Mouse (Mus musculus) lung, embryonic 14.5 days (tissue): ENCODE results near the gene Pskh1. TPM values are rescaled to one million over a fixed set of nuclear protein-coding genes. Genes with fewer than 3 reads are reported as not detected.

Source experiments
- ATAC-seq: fragments of 200-750 bp; cut with Nextera tagmentation; 2 replicates; pipeline ENCODE4 v1.8.0; 2017; ENCODE audit warnings: mild to moderate bottlenecking, moderate TSS enrichment, moderate library complexity; ENCODE audit not compliant: insufficient read depth
- DNase-seq: peaks from one replicate; pipeline ENCODE4 v3.0.0-alpha.2; 2015
- H3K27ac ChIP-seq: fragments of 300-500 bp; sonication (generic); 2 replicates; pipeline ENCODE4 v1.5.1; 2014; ENCODE audit warnings: low read depth, mild to moderate bottlenecking, moderate library complexity
- H3K27me3 ChIP-seq: fragments of 300-500 bp; sonication (generic); 2 replicates; pipeline ENCODE4 v1.6.1; 2014; ENCODE audit warnings: low read length, control low read depth; ENCODE audit not compliant: insufficient read depth
- H3K36me3 ChIP-seq: fragments of 300-500 bp; sonication (generic); 2 replicates; pipeline ENCODE4 v1.6.1; 2014; ENCODE audit warnings: control low read depth; ENCODE audit not compliant: insufficient read depth
- H3K4me1 ChIP-seq: fragments of 300-500 bp; sonication (generic); 2 replicates; pipeline ENCODE4 v1.6.1; 2014; ENCODE audit warnings: antibody characterized with exemption, control low read depth; ENCODE audit not compliant: insufficient read depth
- H3K4me2 ChIP-seq: fragments of 300-500 bp; sonication (generic); 2 replicates; pipeline ENCODE4 v1.6.1; 2014; ENCODE audit warnings: mild to moderate bottlenecking
- H3K4me3 ChIP-seq: fragments of 300-500 bp; sonication (generic); 2 replicates; pipeline ENCODE4 v1.5.1; 2014; ENCODE audit warnings: low read depth, low read length
- H3K9ac ChIP-seq: fragments of 300-500 bp; sonication (generic); 2 replicates; pipeline ENCODE4 v1.6.1; 2014
- H3K9me3 ChIP-seq: fragments of 300-500 bp; sonication (generic); 2 replicates; pipeline ENCODE4 v1.6.1; 2016; ENCODE audit warnings: low read depth, low read length, control low read depth
- CTCF ChIP-seq: IDR thresholded peaks from 2 replicates; pipeline ENCODE4 v1.5.1; 2016; ENCODE audit warnings: antibody characterized with exemption, low read depth
- WGBS: fragments of 180-500 bp; shearing (Covaris S2); extraction: QIAGEN DNeasy Blood & Tissue Kit; methylation state at CpG from one replicate; pipeline ENCODE4 v1.1.7; 2014; 5-methylcytosine and 5-hydroxymethylcytosine counted together
- polyA plus RNA-seq: library from polyadenylated mRNA; unstranded; fragments of >200 nt; fragmentation: Nextera tagmentation; extraction: Ambion mirVana; gene quantifications from 2 replicates; pipeline ENCODE4 v1.2.1, GENCODE M21; 2014

Gene Pskh1
- polyA plus RNA-seq, 1 experiment from 2014 or later, result 33.7 TPM

- no peak overlapping the region for H3K27ac ChIP-seq
- WGBS, result 13% methylated on average over 1 of the region's 1 CpGs
These were observed 38.3 kb upstream of the Pskh1 start for GRCm38 (mm10) chr8:105861951-105862350.

GRCm38 (mm10) chr8:105866364-105867029, 33.7 kb upstream of the Pskh1 start:
- H3K27ac ChIP-seq, result no peak overlapping the region
- no peak overlapping the region for H3K4me3 ChIP-seq
- H3K9me3 ChIP-seq, result no peaks in the 10 kb centered on the region
- TF ChIP-seq CTCF, result peak; percentile 48
- H3K36me3 ChIP-seq, result peaks cover 69% of the 10 kb centered on the region
- peak; percentile 28 for DNase-seq
- no peak for ATAC-seq
- H3K4me1 ChIP-seq, result peaks cover 4% of the 10 kb centered on the region; the same call in 1 of the 2 replicates
- H3K9ac ChIP-seq, result no peak overlapping the region
- H3K4me2 ChIP-seq, result no peak overlapping the region
- H3K27me3 ChIP-seq, result no peaks in the 10 kb centered on the region
- whole genome bisulfite sequencing, result 80% methylated on average over 6 of the region's 6 CpGs

More at GRCm38 (mm10) chr8:105861951-105862350, 38.3 kb upstream of the Pskh1 start:
- peak overlapping the region; percentile 98 for H3K4me3 ChIP-seq
- DNase-seq, result peak; percentile 72
- no peaks in the 10 kb centered on the region for H3K27me3 ChIP-seq
- TF ChIP-seq CTCF, result peak; percentile 53
- peak overlapping the region; percentile 92 for H3K4me2 ChIP-seq
- no peak for ATAC-seq
- H3K36me3 ChIP-seq, result peaks cover 28% of the 10 kb centered on the region
- H3K9ac ChIP-seq, result peak overlapping the region; percentile 96
- H3K4me1 ChIP-seq, result peaks cover 8% of the 10 kb centered on the region
- H3K9me3 ChIP-seq, result no peaks in the 10 kb centered on the region

- Histone ChIP-seq H3K27ac (no peak overlapping the region), H3K36me3 (peaks cover 92% of the 10 kb centered on the region), H3K9ac (no peak overlapping the region), H3K27me3 (no peaks in the 10 kb centered on the region), H3K9me3 (no peaks in the 10 kb centered on the region), H3K4me3 (no peak overlapping the region), H3K4me2 (no peak overlapping the region), H3K4me1 (no peaks in the 10 kb centered on the region)
- ATAC-seq, result no peak
- DNase-seq, result no peak
- no peak for TF ChIP-seq CTCF
- WGBS, result 80% methylated on average over 6 of the region's 6 CpGs
These were observed 25.9 kb upstream of the Pskh1 start for GRCm38 (mm10) chr8:105874301-105874700.

- Histone ChIP-seq H3K9ac (peak within 1 kb of the TSS; percentile 88), H3K4me3 (peak within 1 kb of the TSS; percentile 83), H3K4me1 (peaks cover 3% of the 10 kb centered on the region), H3K27ac (peak within 1 kb of the TSS; percentile 59; the same call in 1 of the 2 replicates), H3K9me3 (no peaks in the 10 kb centered on the region), H3K27me3 (no peaks in the 10 kb centered on the region), H3K4me2 (peak within 1 kb of the TSS; percentile 90), H3K36me3 (peaks cover 59% of the 10 kb centered on the region)
- ATAC-seq (peak; percentile 89), DNase-seq (peak; percentile 93)
- no peak for TF ChIP-seq CTCF
- under 1% methylated on average over 45 of the region's 45 CpGs for WGBS
These were observed 19.3 kb upstream of the Pskh1 start, which contains the start of gene Edc4 for GRCm38 (mm10) chr8:105880754-105881520. Gene Edc4 (plus strand): TSS chr8:105880881.

GRCm38 (mm10) chr8:105889756-105890465, 10.3 kb upstream of the Pskh1 start:
- ATAC-seq (no peak), DNase-seq (no peak)
- TF ChIP-seq CTCF, result no peak
- no peak overlapping the region for H3K9ac ChIP-seq
- no peak overlapping the region for H3K4me3 ChIP-seq
- H3K27ac ChIP-seq, result no peak overlapping the region
- H3K4me1 ChIP-seq, result no peaks in the 10 kb centered on the region
- H3K4me2 ChIP-seq, result no peak overlapping the region
- H3K36me3 ChIP-seq, result peaks cover 86% of the 10 kb centered on the region
- WGBS, result 92% methylated on average over 12 of the region's 12 CpGs
- no peaks in the 10 kb centered on the region for H3K9me3 ChIP-seq
- no peaks in the 10 kb centered on the region for H3K27me3 ChIP-seq

- Histone ChIP-seq H3K4me1 (no peaks in the 10 kb centered on the region), H3K27ac (no peak overlapping the region), H3K9me3 (no peaks in the 10 kb centered on the region), H3K9ac (no peak overlapping the region), H3K27me3 (no peaks in the 10 kb centered on the region), H3K4me3 (no peak overlapping the region), H3K36me3 (peaks cover 76% of the 10 kb centered on the region), H3K4me2 (no peak overlapping the region)
- ATAC-seq, result no peak
- 91% methylated on average over 6 of the region's 6 CpGs for WGBS
- TF ChIP-seq CTCF, result no peak
- DNase-seq, result no peak
These were observed 9.4 kb upstream of the Pskh1 start for GRCm38 (mm10) chr8:105890870-105891269.
